22 mouse cellular contexts compared by ENCODE assay signal in genomic region chr5:116492726-116493125, GRCm38 (mm10).
A peak's percentile ranks its signal among the peaks of the same experiment; 100 is the strongest.
DNase-seq lines count a peak whose midpoint lies in the region; ATAC-seq lines count a peak whose summit lies in the region.
"Had no signal": no experiment of that assay in that cellular context is flagged by ENCODE, and none has a peak within 500 bp of the region (broad histone marks: within the 10 kb centered on the region; RNA-seq: fewer than 3 reads in every experiment).

No protein-coding gene starts in this region.

- peak; percentile 29 for DNase-seq in cerebellum, adult 9-11 months
- DNase-seq in cerebellum, adult 11-12 months = no peak
- DNase-seq in embryonic facial prominence, embryonic 10.5 days (ENCODE audit: low spot score) = no peak
- DNase-seq in midbrain, embryonic 14.5 days = no peak
- no peak for DNase-seq in embryo, embryonic 9.5 days (ENCODE audit: extremely low spot score)
- DNase-seq: adrenal gland, adult 8-10 months; adrenal gland, postnatal 25 days; cerebellum, adult 18-20 months; embryo, embryonic 11 days; gastrocnemius, postnatal 10 days; gastrocnemius, postnatal 36 days; heart, adult 2 months had no signal

- no peak overlapping the region for H3K4me3 ChIP-seq in embryonic facial prominence, embryonic 13.5 days
- H3K4me3 ChIP-seq in embryonic facial prominence, embryonic 10.5 days = no peak overlapping the region
- H3K4me3 ChIP-seq in midbrain, embryonic 12.5 days = no peak overlapping the region
- no peak overlapping the region for H3K4me3 ChIP-seq in midbrain, embryonic 14.5 days (replicated peaks; ENCODE audit: low read depth, low read length)
- H3K4me3 ChIP-seq: embryonic facial prominence, embryonic 12.5 days; forebrain, embryonic 10.5 days; forebrain, embryonic 13.5 days; heart, adult 2 months; hindbrain, embryonic 10.5 days had no signal

- WGBS in embryonic facial prominence, embryonic 13.5 days = 78% methylated on average over 3 of the region's 3 CpGs
- whole genome bisulfite sequencing in embryonic facial prominence, embryonic 10.5 days = 70% methylated on average over 3 of the region's 3 CpGs
- WGBS in midbrain, embryonic 12.5 days = 87% methylated on average over 3 of the region's 3 CpGs
- 92% methylated on average over 3 of the region's 3 CpGs for WGBS in midbrain, embryonic 14.5 days

- H3K27me3 ChIP-seq in embryonic facial prominence, embryonic 13.5 days = no peaks in the 10 kb centered on the region
- no peaks in the 10 kb centered on the region for H3K27me3 ChIP-seq in embryonic facial prominence, embryonic 10.5 days (replicated peaks; ENCODE audit: low read depth, poor library complexity, severe bottlenecking)
- no peaks in the 10 kb centered on the region for H3K27me3 ChIP-seq in midbrain, embryonic 12.5 days
- no peaks in the 10 kb centered on the region for H3K27me3 ChIP-seq in midbrain, embryonic 14.5 days (ENCODE audit: control insufficient read depth, insufficient read depth, low read length)
- H3K27me3 ChIP-seq: embryonic facial prominence, embryonic 12.5 days; forebrain, embryonic 13.5 days had no signal

- H3K4me2 ChIP-seq in embryonic facial prominence, embryonic 13.5 days = no peak overlapping the region
- H3K4me2 ChIP-seq in midbrain, embryonic 12.5 days (replicated peaks) = no peak overlapping the region
- no peak overlapping the region for H3K4me2 ChIP-seq in midbrain, embryonic 14.5 days (ENCODE audit: low read length)
- H3K4me2 ChIP-seq: embryonic facial prominence, embryonic 12.5 days; forebrain, embryonic 13.5 days; hindbrain, embryonic 14.5 days had no signal

- H3K9ac ChIP-seq in embryonic facial prominence, embryonic 13.5 days = no peak overlapping the region
- H3K9ac ChIP-seq in midbrain, embryonic 12.5 days (replicated peaks) = no peak overlapping the region
- no peak overlapping the region for H3K9ac ChIP-seq in midbrain, embryonic 14.5 days (replicated peaks; ENCODE audit: low read length)
- H3K9ac ChIP-seq: embryonic facial prominence, embryonic 12.5 days; forebrain, embryonic 13.5 days; hindbrain, embryonic 14.5 days had no signal

- H3K9me3 ChIP-seq in embryonic facial prominence, embryonic 13.5 days = no peaks in the 10 kb centered on the region
- no peaks in the 10 kb centered on the region for H3K9me3 ChIP-seq in embryonic facial prominence, embryonic 10.5 days
- H3K9me3 ChIP-seq in midbrain, embryonic 12.5 days = no peaks in the 10 kb centered on the region
- no peaks in the 10 kb centered on the region for H3K9me3 ChIP-seq in midbrain, embryonic 14.5 days (ENCODE audit: control insufficient read depth, low read length)
- H3K9me3 ChIP-seq: embryonic facial prominence, embryonic 12.5 days; forebrain, embryonic 10.5 days; forebrain, embryonic 13.5 days; hindbrain, embryonic 10.5 days had no signal

- H3K4me1 ChIP-seq in embryonic facial prominence, embryonic 13.5 days = peaks cover 7% of the 10 kb centered on the region; the same call in 1 of the 2 replicates
- peaks cover 18% of the 10 kb centered on the region for H3K4me1 ChIP-seq in embryonic facial prominence, embryonic 10.5 days
- H3K4me1 ChIP-seq in midbrain, embryonic 12.5 days = peaks cover 28% of the 10 kb centered on the region
- H3K4me1 ChIP-seq in midbrain, embryonic 14.5 days (ENCODE audit: control insufficient read depth, insufficient read depth, low read length) = peaks cover 16% of the 10 kb centered on the region

- no peaks in the 10 kb centered on the region for H3K36me3 ChIP-seq in embryonic facial prominence, embryonic 13.5 days
- no peaks in the 10 kb centered on the region for H3K36me3 ChIP-seq in embryonic facial prominence, embryonic 10.5 days (replicated peaks)
- H3K36me3 ChIP-seq in midbrain, embryonic 12.5 days = no peaks in the 10 kb centered on the region
- H3K36me3 ChIP-seq in midbrain, embryonic 14.5 days (ENCODE audit: control insufficient read depth, insufficient read depth, low read length) = no peaks in the 10 kb centered on the region
- H3K36me3 ChIP-seq: embryonic facial prominence, embryonic 12.5 days; forebrain, embryonic 10.5 days had no signal

- 0 out of 2 replicates have a peak, but pooled peaks have one; percentile 13 for ATAC-seq in embryonic facial prominence, embryonic 13.5 days (ENCODE audit: insufficient number of reproducible peaks, insufficient read depth, low FRiP score, low TSS enrichment, low read depth)
- ATAC-seq in midbrain, embryonic 12.5 days (ENCODE audit: low FRiP score, low read depth) = no peak
- no peak for ATAC-seq in midbrain, embryonic 14.5 days (ENCODE audit: low FRiP score, low TSS enrichment)
- ATAC-seq: activated CD4-positive, CD25-positive, alpha-beta regulatory T cell, adult 4 months; forebrain, embryonic 13.5 days; forebrain, embryonic 16.5 days; intestine, postnatal 0 days had no signal

- no peak overlapping the region for H3K27ac ChIP-seq in embryonic facial prominence, embryonic 13.5 days
- H3K27ac ChIP-seq in embryonic facial prominence, embryonic 10.5 days (replicated peaks) = no peak overlapping the region
- H3K27ac ChIP-seq in midbrain, embryonic 12.5 days (replicated peaks) = 0 out of 2 replicates have a peak overlapping the region, but pooled peaks have one; percentile 25
- H3K27ac ChIP-seq in midbrain, embryonic 14.5 days (replicated peaks; ENCODE audit: low read depth, low read length) = no peak overlapping the region
- H3K27ac ChIP-seq: embryonic facial prominence, embryonic 12.5 days; forebrain, embryonic 10.5 days; heart, adult 2 months had no signal
